Mouse (Mus musculus) lung, embryonic 15.5 days (tissue): ENCODE data around the gene Dock10. TPM values are rescaled to one million over a fixed set of nuclear protein-coding genes. Genes with fewer than 3 reads are reported as not detected.

Experiments used
- ATAC-seq: fragments of 200-750 bp; cut with Nextera tagmentation; 2 replicates; pipeline ENCODE4 v1.8.0; 2017; ENCODE audit warnings: moderate number of reproducible peaks, borderline replicate concordance; ENCODE audit not compliant: low FRiP score, low TSS enrichment; ENCODE audit errors: extremely low read depth
- H3K27ac ChIP-seq: fragments of 300-500 bp; sonication (generic); 2 replicates; pipeline ENCODE4 v1.5.1; 2015; ENCODE audit warnings: moderate library complexity, mild to moderate bottlenecking, inconsistent platforms
- H3K27me3 ChIP-seq: fragments of 300-500 bp; sonication (generic); 2 replicates; pipeline ENCODE4 v1.6.1; 2015; ENCODE audit warnings: inconsistent platforms
- H3K36me3 ChIP-seq: fragments of 300-500 bp; sonication (generic); 2 replicates; pipeline ENCODE4 v1.6.1; 2015; ENCODE audit warnings: inconsistent platforms
- H3K4me1 ChIP-seq: fragments of 300-500 bp; sonication (generic); 2 replicates; pipeline ENCODE4 v1.6.1; 2015; ENCODE audit warnings: inconsistent platforms
- H3K4me2 ChIP-seq: fragments of 300-500 bp; sonication (generic); 2 replicates; pipeline ENCODE4 v1.6.1; 2015; ENCODE audit warnings: inconsistent platforms, mild to moderate bottlenecking, moderate library complexity
- H3K4me3 ChIP-seq: fragments of 300-500 bp; sonication (generic); 2 replicates; pipeline ENCODE4 v1.5.1; 2015; ENCODE audit warnings: mild to moderate bottlenecking, inconsistent platforms
- H3K9ac ChIP-seq: fragments of 300-500 bp; sonication (generic); 2 replicates; pipeline ENCODE4 v1.6.1; 2015; ENCODE audit warnings: inconsistent platforms
- H3K9me3 ChIP-seq: fragments of 300-500 bp; sonication (generic); 2 replicates; pipeline ENCODE4 v1.6.1; 2016; ENCODE audit warnings: inconsistent platforms
- WGBS: fragments of 180-500 bp; shearing (Covaris S2); methylation state at CpG from one replicate; pipeline ENCODE4 v1.1.7; 2015; 5-methylcytosine and 5-hydroxymethylcytosine counted together
- polyA plus RNA-seq: library from polyadenylated mRNA; unstranded; fragments of >200 nt; fragmentation: Nextera tagmentation; extraction: Ambion mirVana; gene quantifications from 2 replicates; pipeline ENCODE4 v1.2.1, GENCODE M21; 2015

Dock10 gene
- polyA plus RNA-seq, 1 experiment from 2014 or later: 5.4 TPM

GRCm38 (mm10) chr1:80721181-80721580, 37.1 kb downstream of the Dock10 start:
- ATAC-seq: no peak
- no peak overlapping the region for H3K4me3 ChIP-seq
- no peak overlapping the region for H3K4me2 ChIP-seq
- no peaks in the 10 kb centered on the region for H3K9me3 ChIP-seq
- 88% methylated on average over 2 of the region's 2 CpGs for WGBS
- H3K27me3 ChIP-seq: no peaks in the 10 kb centered on the region
- 0 out of 2 replicates have a peak, but pooled peaks cover 4% of the 10 kb centered on the region for H3K4me1 ChIP-seq
- no peak overlapping the region for H3K9ac ChIP-seq
- H3K27ac ChIP-seq: no peak overlapping the region
- H3K36me3 ChIP-seq: no peaks in the 10 kb centered on the region

- H3K4me3 ChIP-seq: no peak overlapping the region
- no peaks in the 10 kb centered on the region for H3K27me3 ChIP-seq
- no peak for ATAC-seq
- H3K4me1 ChIP-seq: 0 out of 2 replicates have a peak, but pooled peaks cover 4% of the 10 kb centered on the region
- no peak overlapping the region for H3K27ac ChIP-seq
- no peaks in the 10 kb centered on the region for H3K36me3 ChIP-seq
- H3K4me2 ChIP-seq: no peak overlapping the region
- no peak overlapping the region for H3K9ac ChIP-seq
- H3K9me3 ChIP-seq: no peaks in the 10 kb centered on the region
These were observed 38.2 kb downstream of the Dock10 start for GRCm38 (mm10) chr1:80720146-80720545.

- Histone ChIP-seq H3K27ac (no peak overlapping the region), H3K9ac (no peak overlapping the region), H3K9me3 (no peaks in the 10 kb centered on the region), H3K4me1 (0 out of 2 replicates have a peak, but pooled peaks cover 4% of the 10 kb centered on the region), H3K36me3 (no peaks in the 10 kb centered on the region), H3K27me3 (no peaks in the 10 kb centered on the region), H3K4me2 (no peak overlapping the region), H3K4me3 (no peak overlapping the region)
- 61% methylated on average over 6 of the region's 6 CpGs for WGBS
- no peak for ATAC-seq
These were observed 38.9 kb downstream of the Dock10 start for GRCm38 (mm10) chr1:80719436-80719835.

- no peak overlapping the region for H3K9ac ChIP-seq
- no peaks in the 10 kb centered on the region for H3K36me3 ChIP-seq
- 0 out of 2 replicates have a peak, but pooled peaks cover 4% of the 10 kb centered on the region for H3K4me1 ChIP-seq
- no peak overlapping the region for H3K4me2 ChIP-seq
- H3K9me3 ChIP-seq: no peaks in the 10 kb centered on the region
- H3K4me3 ChIP-seq: no peak overlapping the region
- ATAC-seq: no peak
- no peaks in the 10 kb centered on the region for H3K27me3 ChIP-seq
- WGBS: 85% methylated on average over 1 of the region's 1 CpGs
- no peak overlapping the region for H3K27ac ChIP-seq
These were observed 39.7 kb downstream of the Dock10 start for GRCm38 (mm10) chr1:80718666-80719065.

GRCm38 (mm10) chr1:80715917-80716316, 42.4 kb downstream of the Dock10 start:
- Histone ChIP-seq H3K4me2 (no peak overlapping the region), H3K9ac (no peak overlapping the region), H3K27me3 (no peaks in the 10 kb centered on the region), H3K27ac (no peak overlapping the region), H3K9me3 (no peaks in the 10 kb centered on the region), H3K4me1 (peaks cover 12% of the 10 kb centered on the region), H3K36me3 (no peaks in the 10 kb centered on the region), H3K4me3 (no peak overlapping the region)
- no peak for ATAC-seq
- WGBS: 45% methylated on average over 3 of the region's 3 CpGs

- no peak overlapping the region for H3K4me2 ChIP-seq
- H3K9ac ChIP-seq: no peak overlapping the region
- no peak for ATAC-seq
- H3K36me3 ChIP-seq: no peaks in the 10 kb centered on the region
- no peak overlapping the region for H3K27ac ChIP-seq
- H3K9me3 ChIP-seq: no peaks in the 10 kb centered on the region
- 82% methylated on average over 1 of the region's 1 CpGs for WGBS
- H3K4me3 ChIP-seq: no peak overlapping the region
- peaks cover 9% of the 10 kb centered on the region for H3K4me1 ChIP-seq
- no peaks in the 10 kb centered on the region for H3K27me3 ChIP-seq
These were observed 44.4 kb downstream of the Dock10 start for GRCm38 (mm10) chr1:80713920-80714319.

GRCm38 (mm10) chr1:80710607-80711261, 47.6 kb downstream of the Dock10 start:
- no peak overlapping the region for H3K4me3 ChIP-seq
- H3K4me1 ChIP-seq: peaks cover 9% of the 10 kb centered on the region
- H3K27ac ChIP-seq: peak overlapping the region; percentile 82
- 41% methylated on average over 8 of the region's 8 CpGs for WGBS
- H3K9ac ChIP-seq: no peak overlapping the region
- no peaks in the 10 kb centered on the region for H3K27me3 ChIP-seq
- peak overlapping the region; percentile 36 for H3K4me2 ChIP-seq
- no peaks in the 10 kb centered on the region for H3K36me3 ChIP-seq
- H3K9me3 ChIP-seq: no peaks in the 10 kb centered on the region
- peak; percentile 78; the same call in 1 of the 2 replicates for ATAC-seq

GRCm38 (mm10) chr1:80710097-80710541, 48.2 kb downstream of the Dock10 start:
- WGBS: 26% methylated on average over 5 of the region's 5 CpGs
- Histone ChIP-seq H3K36me3 (no peaks in the 10 kb centered on the region), H3K27ac (peak overlapping the region; percentile 82), H3K27me3 (no peaks in the 10 kb centered on the region), H3K4me1 (peaks cover 9% of the 10 kb centered on the region), H3K9me3 (no peaks in the 10 kb centered on the region), H3K9ac (no peak overlapping the region), H3K4me2 (peak overlapping the region; percentile 47; the same call in 1 of the 2 replicates), H3K4me3 (peak overlapping the region; percentile 26; the same call in 1 of the 2 replicates)
- ATAC-seq: peak; percentile 85

GRCm38 (mm10) chr1:80709299-80709698, 49.0 kb downstream of the Dock10 start:
- Histone ChIP-seq H3K27me3 (no peaks in the 10 kb centered on the region), H3K36me3 (no peaks in the 10 kb centered on the region), H3K27ac (peak overlapping the region; percentile 82), H3K9ac (no peak overlapping the region), H3K4me2 (peak overlapping the region; percentile 47), H3K4me3 (peak overlapping the region; percentile 26), H3K4me1 (peaks cover 9% of the 10 kb centered on the region), H3K9me3 (no peaks in the 10 kb centered on the region)
- ATAC-seq: peak; percentile 46; the same call in 1 of the 2 replicates
- 40% methylated on average over 14 of the region's 14 CpGs for WGBS

- WGBS: 96% methylated on average over 1 of the region's 1 CpGs
- no peaks in the 10 kb centered on the region for H3K36me3 ChIP-seq
- no peaks in the 10 kb centered on the region for H3K4me1 ChIP-seq
- H3K4me2 ChIP-seq: no peak overlapping the region
- H3K9me3 ChIP-seq: no peaks in the 10 kb centered on the region
- no peaks in the 10 kb centered on the region for H3K27me3 ChIP-seq
- H3K9ac ChIP-seq: no peak overlapping the region
- H3K27ac ChIP-seq: no peak overlapping the region
- no peak overlapping the region for H3K4me3 ChIP-seq
- no peak for ATAC-seq
These were observed 55.0 kb downstream of the Dock10 start for GRCm38 (mm10) chr1:80703279-80703678.

- H3K9me3 ChIP-seq: no peaks in the 10 kb centered on the region
- ATAC-seq: no peak
- no peak overlapping the region for H3K9ac ChIP-seq
- H3K27ac ChIP-seq: no peak overlapping the region
- H3K4me2 ChIP-seq: no peak overlapping the region
- no peak overlapping the region for H3K4me3 ChIP-seq
- 24% methylated on average over 1 of the region's 1 CpGs for WGBS
- H3K36me3 ChIP-seq: no peaks in the 10 kb centered on the region
- H3K4me1 ChIP-seq: no peaks in the 10 kb centered on the region
- H3K27me3 ChIP-seq: no peaks in the 10 kb centered on the region
These were observed 82.2 kb downstream of the Dock10 start for GRCm38 (mm10) chr1:80676004-80676673.

- Histone ChIP-seq H3K9me3 (no peaks in the 10 kb centered on the region), H3K4me2 (no peak overlapping the region), H3K36me3 (no peaks in the 10 kb centered on the region), H3K27me3 (no peaks in the 10 kb centered on the region), H3K9ac (no peak overlapping the region), H3K4me1 (no peaks in the 10 kb centered on the region), H3K27ac (no peak overlapping the region), H3K4me3 (no peak overlapping the region)
- 88% methylated on average over 3 of the region's 3 CpGs for WGBS
- no peak for ATAC-seq
These were observed 86.6 kb downstream of the Dock10 start for GRCm38 (mm10) chr1:80671730-80672129.
